Mouse (Mus musculus) intestine, embryonic 14.5 days (tissue): ENCODE measurements around the gene Nmt1. TPM values are rescaled to one million over a fixed set of nuclear protein-coding genes. Genes with fewer than 3 reads are reported as not detected.

Experiments used
- ATAC-seq: fragments of 200-750 bp; cut with Nextera tagmentation; replicated peaks from 2 replicates; pipeline ENCODE4 v1.8.0; 2017; ENCODE audit warnings: low read depth, moderate number of reproducible peaks, moderate TSS enrichment, moderate library complexity; ENCODE audit not compliant: low FRiP score, low TSS enrichment
- DNase-seq: peaks from one replicate; pipeline ENCODE4 v3.0.0-alpha.2; 2018; ENCODE audit warnings: low spot score
- H3K27ac ChIP-seq: fragments of 300-500 bp; sonication (generic); 2 replicates; pipeline ENCODE4 v1.5.1; 2014; ENCODE audit warnings: low read depth, mild to moderate bottlenecking, control low read depth
- H3K27me3 ChIP-seq: fragments of 300-500 bp; sonication (generic); replicated peaks from 2 replicates; pipeline ENCODE4 v1.6.1; 2014; ENCODE audit warnings: low read length, control low read depth; ENCODE audit not compliant: control insufficient read depth, insufficient read depth
- H3K36me3 ChIP-seq: fragments of 300-500 bp; sonication (generic); 2 replicates; pipeline ENCODE4 v1.6.1; 2014; ENCODE audit warnings: low read length, control low read depth; ENCODE audit not compliant: control insufficient read depth, insufficient read depth
- H3K4me1 ChIP-seq: fragments of 300-500 bp; sonication (generic); replicated peaks from 2 replicates; pipeline ENCODE4 v1.6.1; 2014; ENCODE audit warnings: low read length, control low read depth, mixed read lengths; ENCODE audit not compliant: control insufficient read depth, insufficient read depth
- H3K4me2 ChIP-seq: fragments of 300-500 bp; sonication (generic); 2 replicates; pipeline ENCODE4 v1.6.1; 2014; ENCODE audit warnings: low read length
- H3K4me3 ChIP-seq: fragments of 300-500 bp; sonication (generic); 2 replicates; pipeline ENCODE4 v1.5.1; 2014; ENCODE audit warnings: low read depth, low read length, control low read depth, mixed read lengths
- H3K9ac ChIP-seq: fragments of 300-500 bp; sonication (generic); 2 replicates; pipeline ENCODE4 v1.6.1; 2014; ENCODE audit warnings: mild to moderate bottlenecking, low read length
- H3K9me3 ChIP-seq: fragments of 300-500 bp; sonication (generic); 2 replicates; pipeline ENCODE4 v1.6.1; 2016; ENCODE audit warnings: low read length, control low read depth; ENCODE audit not compliant: control insufficient read depth
- WGBS: fragments of 180-500 bp; shearing (Covaris S2); extraction: QIAGEN DNeasy Blood & Tissue Kit; methylation state at CpG from one replicate; pipeline ENCODE4 v1.1.7; 2014; 5-methylcytosine and 5-hydroxymethylcytosine counted together
- polyA plus RNA-seq: library from polyadenylated mRNA; unstranded; fragments of >200 nt; fragmentation: Nextera tagmentation; extraction: Ambion mirVana; gene quantifications from 2 replicates; pipeline ENCODE4 v1.2.1, GENCODE M21; 2014

Nmt1 gene
- polyA plus RNA-seq, 1 experiment from 2014 or later, result 69.3 TPM

- Histone ChIP-seq H3K4me1 (no peaks in the 10 kb centered on the region; the same call in none of the 2 replicates), H3K9ac (no peak overlapping the region), H3K36me3 (peaks cover 16% of the 10 kb centered on the region), H3K4me3 (no peak overlapping the region), H3K9me3 (no peaks in the 10 kb centered on the region), H3K27me3 (no peaks in the 10 kb centered on the region), H3K4me2 (no peak overlapping the region), H3K27ac (no peak overlapping the region)
- ATAC-seq, result no peak
- WGBS, result 95% methylated on average over 7 of the region's 8 CpGs
- no peak for DNase-seq
Observed at GRCm38 (mm10) chr11:103009208-103009607, 18.8 kb upstream of the Nmt1 start.

GRCm38 (mm10) chr11:103010454-103011205, 17.4 kb upstream of the Nmt1 start:
- no peaks in the 10 kb centered on the region for H3K27me3 ChIP-seq
- 75% methylated on average over 13 of the region's 13 CpGs for WGBS
- H3K4me2 ChIP-seq, result no peak overlapping the region
- H3K27ac ChIP-seq, result no peak overlapping the region
- DNase-seq, result no peak
- peaks cover 5% of the 10 kb centered on the region for H3K4me1 ChIP-seq
- H3K36me3 ChIP-seq, result peaks cover 16% of the 10 kb centered on the region
- no peak overlapping the region for H3K4me3 ChIP-seq
- 0 out of 2 replicates have a peak, but pooled peaks have one; percentile 54 for ATAC-seq
- H3K9me3 ChIP-seq, result no peaks in the 10 kb centered on the region
- H3K9ac ChIP-seq, result no peak overlapping the region

GRCm38 (mm10) chr11:103011206-103011497, 16.8 kb upstream of the Nmt1 start:
- Histone ChIP-seq H3K4me2 (no peak overlapping the region), H3K9me3 (no peaks in the 10 kb centered on the region), H3K27ac (no peak overlapping the region), H3K36me3 (peaks cover 16% of the 10 kb centered on the region), H3K4me1 (peaks cover 11% of the 10 kb centered on the region), H3K27me3 (no peaks in the 10 kb centered on the region), H3K9ac (no peak overlapping the region), H3K4me3 (no peak overlapping the region)
- ATAC-seq (no peak), DNase-seq (no peak)
- 85% methylated on average over 2 of the region's 2 CpGs for WGBS

GRCm38 (mm10) chr11:103015881-103016825, 11.8 kb upstream of the Nmt1 start:
- H3K27ac ChIP-seq, result peak overlapping the region; percentile 87
- H3K9me3 ChIP-seq, result no peaks in the 10 kb centered on the region
- peak overlapping the region; percentile 82 for H3K9ac ChIP-seq
- DNase-seq (no peak), ATAC-seq (no peak)
- H3K4me2 ChIP-seq, result peak overlapping the region; percentile 67
- H3K27me3 ChIP-seq, result no peaks in the 10 kb centered on the region
- 41% methylated on average over 27 of the region's 27 CpGs for WGBS
- H3K4me1 ChIP-seq, result peaks cover 15% of the 10 kb centered on the region
- peak overlapping the region; percentile 56 for H3K4me3 ChIP-seq
- H3K36me3 ChIP-seq, result peaks cover 10% of the 10 kb centered on the region

GRCm38 (mm10) chr11:103016930-103017329, 11.1 kb upstream of the Nmt1 start:
- WGBS, result under 1% methylated on average over 35 of the region's 41 CpGs

GRCm38 (mm10) chr11:103017661-103018060, 10.3 kb upstream of the Nmt1 start:
- WGBS, result 53% methylated on average over 9 of the region's 9 CpGs
- Histone ChIP-seq H3K4me1 (peaks cover 15% of the 10 kb centered on the region), H3K27me3 (no peaks in the 10 kb centered on the region), H3K27ac (no peak overlapping the region), H3K9me3 (no peaks in the 10 kb centered on the region), H3K4me3 (no peak overlapping the region), H3K36me3 (peaks cover 10% of the 10 kb centered on the region), H3K9ac (no peak overlapping the region), H3K4me2 (no peak overlapping the region)
- DNase-seq (no peak), ATAC-seq (no peak; the same call in 1 of the 2 replicates)

More at GRCm38 (mm10) chr11:103016930-103017329, 11.1 kb upstream of the Nmt1 start:
- no peaks in the 10 kb centered on the region for H3K9me3 ChIP-seq
- peak overlapping the region; percentile 87 for H3K27ac ChIP-seq
- peak overlapping the region; percentile 56 for H3K4me3 ChIP-seq
- DNase-seq, result peak; percentile 98
- peak overlapping the region; percentile 67 for H3K4me2 ChIP-seq
- peak overlapping the region; percentile 82 for H3K9ac ChIP-seq
- H3K27me3 ChIP-seq, result no peaks in the 10 kb centered on the region
- peaks cover 15% of the 10 kb centered on the region for H3K4me1 ChIP-seq
- peaks cover 10% of the 10 kb centered on the region for H3K36me3 ChIP-seq
- peak; percentile 96 for ATAC-seq

- Histone ChIP-seq H3K27ac (no peak overlapping the region), H3K27me3 (no peaks in the 10 kb centered on the region), H3K9ac (no peak overlapping the region), H3K36me3 (no peaks in the 10 kb centered on the region), H3K4me1 (peaks cover 15% of the 10 kb centered on the region), H3K9me3 (no peaks in the 10 kb centered on the region), H3K4me2 (no peak overlapping the region), H3K4me3 (no peak overlapping the region)
- DNase-seq (no peak), ATAC-seq (no peak)
- WGBS, result 69% methylated on average over 6 of the region's 6 CpGs
Observed at GRCm38 (mm10) chr11:103018860-103019259, 9.1 kb upstream of the Nmt1 start.

- no peak overlapping the region for H3K4me2 ChIP-seq
- H3K4me1 ChIP-seq, result peaks cover 15% of the 10 kb centered on the region
- H3K36me3 ChIP-seq, result no peaks in the 10 kb centered on the region
- H3K9ac ChIP-seq, result no peak overlapping the region
- no peak for DNase-seq
- H3K27ac ChIP-seq, result no peak overlapping the region
- no peaks in the 10 kb centered on the region for H3K9me3 ChIP-seq
- H3K4me3 ChIP-seq, result no peak overlapping the region
- WGBS, result 84% methylated on average over 7 of the region's 7 CpGs
- no peaks in the 10 kb centered on the region for H3K27me3 ChIP-seq
- ATAC-seq, result no peak
Observed at GRCm38 (mm10) chr11:103019325-103019724, 8.7 kb upstream of the Nmt1 start.
